Mouse (Mus musculus): ENCODE measurements around the gene Arhgap25.

- no peak for TF ChIP-seq CTCF (IDR thresholded peaks at IDR 0.05; ENCODE audit: low read depth)
- no peak for TF ChIP-seq EP300 (optimal IDR thresholded peaks at IDR 0.05)
These were observed 2.7 kb downstream of the Arhgap25 start for GRCm38 (mm10) chr6:87530386-87530785.

All from stomach, postnatal 0 days (tissue).